Mouse (Mus musculus) erythroblast, embryonic 14.5 days (primary cell): ENCODE data around the gene Eif5b.

ENCODE experiments used
- GATA1 ChIP-seq: IDR thresholded peaks from 2 replicates; pipeline ENCODE4 v1.6.1; 2012; ENCODE audit warnings: low read length, inconsistent platforms, mixed read lengths
- TAL1 ChIP-seq: IDR thresholded peaks from 3 replicates; pipeline ENCODE4 v1.6.1; 2012; ENCODE audit warnings: low read length, inconsistent platforms, mixed read lengths

DNA sequence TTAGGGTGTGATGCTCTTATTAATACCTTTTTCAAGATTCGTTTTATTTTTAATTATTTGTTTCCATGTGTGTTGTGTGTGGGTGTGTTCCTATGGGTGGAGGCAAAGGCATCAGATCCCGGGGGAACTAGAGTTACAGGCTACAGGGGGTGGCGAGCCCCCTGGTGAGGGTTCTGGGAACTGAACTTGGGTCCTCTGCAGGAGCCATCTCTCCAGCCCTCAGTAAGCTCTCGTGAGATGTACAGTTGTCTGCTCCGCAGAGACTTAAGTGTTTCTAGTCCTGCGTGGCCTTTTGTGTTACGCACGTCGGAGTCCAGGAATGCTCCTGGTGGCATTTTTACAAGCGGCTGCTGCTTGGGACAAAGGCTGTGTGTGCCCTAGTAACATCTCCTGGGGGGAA lies 32.2 kb upstream of the Eif5b start:
- TF ChIP-seq GATA1: no peak
- no peak for TF ChIP-seq TAL1
